Comparison of ENCODE assay signal across 19 mouse cellular contexts in genomic region chr4:81023436-81023983, GRCm38 (mm10).
DNase-seq lines count a peak whose midpoint lies in the region; ATAC-seq lines count a peak whose summit lies in the region.
"Had no signal": no experiment of that assay in that cellular context is flagged by ENCODE, and none has a peak within 500 bp of the region (broad histone marks: within the 10 kb centered on the region; RNA-seq: fewer than 3 reads in every experiment).

No protein-coding gene starts in this region.

- no peaks in the 10 kb centered on the region for H3K27me3 ChIP-seq in embryonic facial prominence, embryonic 12.5 days
- no peaks in the 10 kb centered on the region for H3K27me3 ChIP-seq in embryonic facial prominence, embryonic 10.5 days (replicated peaks; ENCODE audit: low read depth, poor library complexity, severe bottlenecking)
- H3K27me3 ChIP-seq in kidney, embryonic 14.5 days (ENCODE audit: control insufficient read depth, insufficient read depth, low read length) = no peaks in the 10 kb centered on the region
- H3K27me3 ChIP-seq in midbrain, embryonic 12.5 days = no peaks in the 10 kb centered on the region
- H3K27me3 ChIP-seq in midbrain, embryonic 16.5 days (ENCODE audit: control insufficient read depth, insufficient read depth, low read depth, low read length) = no peaks in the 10 kb centered on the region
- H3K27me3 ChIP-seq: hindbrain, embryonic 13.5 days; liver, embryonic 12.5 days; neural tube, embryonic 12.5 days had no signal

- 0 out of 2 replicates have a peak overlapping the region, but pooled peaks have one; percentile 9 for H3K4me2 ChIP-seq in embryonic facial prominence, embryonic 12.5 days (replicated peaks)
- peak overlapping the region; percentile 1; the same call in 1 of the 2 replicates for H3K4me2 ChIP-seq in kidney, embryonic 14.5 days (replicated peaks; ENCODE audit: low read depth, low read length)
- no peak overlapping the region for H3K4me2 ChIP-seq in midbrain, embryonic 12.5 days (replicated peaks)
- no peak overlapping the region for H3K4me2 ChIP-seq in midbrain, embryonic 16.5 days (ENCODE audit: low read length)
- H3K4me2 ChIP-seq: hindbrain, embryonic 13.5 days; liver, embryonic 12.5 days; neural tube, embryonic 12.5 days had no signal

- no peak overlapping the region for H3K9ac ChIP-seq in embryonic facial prominence, embryonic 12.5 days
- H3K9ac ChIP-seq in kidney, embryonic 14.5 days (ENCODE audit: low read depth, low read length) = no peak overlapping the region
- H3K9ac ChIP-seq in midbrain, embryonic 12.5 days (replicated peaks) = no peak overlapping the region
- no peak overlapping the region for H3K9ac ChIP-seq in midbrain, embryonic 16.5 days (ENCODE audit: low read depth, low read length)
- H3K9ac ChIP-seq: hindbrain, embryonic 13.5 days; liver, embryonic 12.5 days; neural tube, embryonic 12.5 days had no signal

- WGBS in embryonic facial prominence, embryonic 12.5 days = 54% methylated on average over 14 of the region's 14 CpGs
- 67% methylated on average over 14 of the region's 14 CpGs for WGBS in embryonic facial prominence, embryonic 10.5 days
- 38% methylated on average over 14 of the region's 14 CpGs for WGBS in kidney, embryonic 14.5 days
- WGBS in midbrain, embryonic 12.5 days = 77% methylated on average over 14 of the region's 14 CpGs
- 75% methylated on average over 14 of the region's 14 CpGs for WGBS in midbrain, embryonic 16.5 days

- no peak for DNase-seq in embryonic facial prominence, embryonic 10.5 days (ENCODE audit: low spot score)
- DNase-seq in kidney, adult 8-10 months = no peak
- peak; percentile 36 for DNase-seq in fat pad, adult 2 months (ENCODE audit: extremely low read depth, low read depth, low spot score)
- DNase-seq in thymus, postnatal 36 days = no peak
- DNase-seq: adrenal gland, adult 2 months; cerebellum, adult 8-10 months; kidney, postnatal 36 days; lung, adult 2 months; lung, postnatal 4 days had no signal

- no peak overlapping the region for H3K4me3 ChIP-seq in embryonic facial prominence, embryonic 12.5 days
- no peak overlapping the region for H3K4me3 ChIP-seq in embryonic facial prominence, embryonic 10.5 days
- no peak overlapping the region for H3K4me3 ChIP-seq in kidney, embryonic 14.5 days (ENCODE audit: low read length)
- no peak overlapping the region for H3K4me3 ChIP-seq in midbrain, embryonic 12.5 days
- no peak overlapping the region for H3K4me3 ChIP-seq in midbrain, embryonic 16.5 days (ENCODE audit: low read depth, low read length)
- H3K4me3 ChIP-seq: hindbrain, embryonic 13.5 days; liver, embryonic 12.5 days; midbrain, embryonic 10.5 days; neural tube, embryonic 12.5 days had no signal

- ATAC-seq in embryonic facial prominence, embryonic 12.5 days (ENCODE audit: insufficient number of reproducible peaks, insufficient read depth, low FRiP score, low TSS enrichment) = no peak
- ATAC-seq in kidney, embryonic 14.5 days (ENCODE audit: low FRiP score, low TSS enrichment) = peak; percentile 81
- peak; percentile 12; the same call in 1 of the 2 replicates for ATAC-seq in midbrain, embryonic 12.5 days (ENCODE audit: low FRiP score, low read depth)
- ATAC-seq in midbrain, embryonic 16.5 days = no peak
- ATAC-seq: forebrain, embryonic 16.5 days; liver, embryonic 12.5 days had no signal

- H3K27ac ChIP-seq in embryonic facial prominence, embryonic 12.5 days = no peak overlapping the region
- H3K27ac ChIP-seq in embryonic facial prominence, embryonic 10.5 days (replicated peaks) = no peak overlapping the region
- H3K27ac ChIP-seq in kidney, embryonic 14.5 days (ENCODE audit: low read depth, low read length) = no peak overlapping the region
- no peak overlapping the region for H3K27ac ChIP-seq in midbrain, embryonic 12.5 days (replicated peaks)
- no peak overlapping the region for H3K27ac ChIP-seq in midbrain, embryonic 16.5 days (ENCODE audit: low read length)
- H3K27ac ChIP-seq: hindbrain, embryonic 13.5 days; liver, embryonic 12.5 days; midbrain, embryonic 10.5 days; neural tube, embryonic 12.5 days; stomach, postnatal 0 days had no signal

- no peaks in the 10 kb centered on the region for H3K9me3 ChIP-seq in embryonic facial prominence, embryonic 12.5 days
- H3K9me3 ChIP-seq in embryonic facial prominence, embryonic 10.5 days = no peaks in the 10 kb centered on the region
- no peaks in the 10 kb centered on the region for H3K9me3 ChIP-seq in kidney, embryonic 14.5 days (ENCODE audit: control insufficient read depth, low read length)
- H3K9me3 ChIP-seq in midbrain, embryonic 12.5 days = no peaks in the 10 kb centered on the region
- H3K9me3 ChIP-seq in midbrain, embryonic 16.5 days (replicated peaks; ENCODE audit: control insufficient read depth, low read length, poor library complexity, severe bottlenecking) = no peaks in the 10 kb centered on the region
- H3K9me3 ChIP-seq: hindbrain, embryonic 13.5 days; liver, embryonic 12.5 days; midbrain, embryonic 10.5 days; neural tube, embryonic 12.5 days had no signal

- H3K36me3 ChIP-seq in embryonic facial prominence, embryonic 12.5 days = no peaks in the 10 kb centered on the region
- H3K36me3 ChIP-seq in embryonic facial prominence, embryonic 10.5 days (replicated peaks) = no peaks in the 10 kb centered on the region
- no peaks in the 10 kb centered on the region for H3K36me3 ChIP-seq in kidney, embryonic 14.5 days (ENCODE audit: control insufficient read depth, insufficient read depth, low read length)
- H3K36me3 ChIP-seq in midbrain, embryonic 12.5 days = no peaks in the 10 kb centered on the region
- H3K36me3 ChIP-seq in midbrain, embryonic 16.5 days (ENCODE audit: control insufficient read depth, insufficient read depth, low read length) = no peaks in the 10 kb centered on the region
- H3K36me3 ChIP-seq: hindbrain, embryonic 13.5 days; liver, embryonic 12.5 days; midbrain, embryonic 10.5 days; neural tube, embryonic 12.5 days had no signal

- no peaks in the 10 kb centered on the region for H3K4me1 ChIP-seq in embryonic facial prominence, embryonic 12.5 days
- H3K4me1 ChIP-seq in embryonic facial prominence, embryonic 10.5 days = no peaks in the 10 kb centered on the region
- H3K4me1 ChIP-seq in kidney, embryonic 14.5 days (ENCODE audit: control insufficient read depth, insufficient read depth, low read length) = no peaks in the 10 kb centered on the region
- H3K4me1 ChIP-seq in midbrain, embryonic 12.5 days = no peaks in the 10 kb centered on the region
- H3K4me1 ChIP-seq in midbrain, embryonic 16.5 days (ENCODE audit: control insufficient read depth, insufficient read depth, low read length) = no peaks in the 10 kb centered on the region
- H3K4me1 ChIP-seq: hindbrain, embryonic 13.5 days; liver, embryonic 12.5 days; midbrain, embryonic 10.5 days; neural tube, embryonic 12.5 days had no signal

Comparison
In these comparisons a context has a peak if more than half of its experiments do, and no peak if none do; other contexts are left out.
1. ATAC-seq: peak in kidney, embryonic 14.5 days (single experiment) and midbrain, embryonic 12.5 days (single experiment); none in embryonic facial prominence, embryonic 12.5 days (single experiment) and midbrain, embryonic 16.5 days (single experiment).
2. H3K4me2 ChIP-seq: peak in embryonic facial prominence, embryonic 12.5 days (single experiment) and kidney, embryonic 14.5 days (single experiment); none in midbrain, embryonic 12.5 days (single experiment) and midbrain, embryonic 16.5 days (single experiment).